Mouse (Mus musculus): ENCODE data around the gene Mgat4a. TPM values are rescaled to one million over a fixed set of nuclear protein-coding genes. Genes with fewer than 3 reads are reported as not detected.
"Not testable (repeated sequence)": the region's sequence is repeated elsewhere in the genome, so short reads cannot be mapped to it uniquely, and the experiment has no call there.

The Mgat4a gene
- polyA plus RNA-seq, 1 experiment: 16.8 TPM

GRCm38 (mm10) chr1:37500723-37501122 lies 40.1 kb downstream of the Mgat4a start:
- Histone ChIP-seq H3K27ac (ENCODE audit: insufficient read depth, low read length) (no peak overlapping the region), H3K4me3 (replicated peaks; ENCODE audit: insufficient read depth, low read depth, low read length) (no peak overlapping the region), H3K4me1 (ENCODE audit: control insufficient read depth, insufficient read depth, low read length) (peaks cover 5% of the 10 kb centered on the region), H3K27me3 (ENCODE audit: control insufficient read depth, insufficient read depth, low read length) (no peaks in the 10 kb centered on the region)
- no peak for DNase-seq
- WGBS: 48% methylated on average over 8 of the region's 8 CpGs
- no peak for TF ChIP-seq CTCF (IDR thresholded peaks at IDR 0.05; ENCODE audit: borderline replicate concordance, insufficient read depth, low read depth, low read length)
- no peak for TF ChIP-seq POLR2A (IDR thresholded peaks at IDR 0.05; ENCODE audit: borderline replicate concordance, insufficient read depth, low read length)

- H3K27ac ChIP-seq (ENCODE audit: insufficient read depth, low read length); H3K4me1 ChIP-seq (ENCODE audit: control insufficient read depth, insufficient read depth, low read length); H3K27me3 ChIP-seq (ENCODE audit: control insufficient read depth, insufficient read depth, low read length); DNase-seq; H3K4me3 ChIP-seq (replicated peaks; ENCODE audit: insufficient read depth, low read depth, low read length): not testable (repeated sequence)
- WGBS: 100% methylated on average over 1 of the region's 1 CpGs
Measured at GRCm38 (mm10) chr1:37499395-37499794, 41.4 kb downstream of the Mgat4a start.

DNA sequence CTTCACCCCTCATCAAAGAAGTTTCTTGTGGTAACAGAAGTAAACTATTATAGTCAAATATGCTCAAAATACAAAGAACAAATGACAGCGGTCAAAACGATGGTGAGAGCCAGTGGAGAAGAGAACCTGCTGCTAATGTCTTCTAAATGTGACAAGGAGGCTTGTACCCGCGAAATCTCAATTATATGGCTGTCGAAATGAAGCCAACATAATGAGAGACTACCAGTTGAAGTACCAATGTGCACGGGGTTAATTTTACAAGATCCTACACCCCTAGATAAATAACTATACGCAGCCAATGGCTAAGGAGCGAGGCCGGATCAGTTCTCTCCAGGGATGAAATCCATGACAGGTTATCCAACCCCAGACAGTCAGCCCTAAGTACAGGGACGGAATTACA lies 41.9 kb downstream of the Mgat4a start:
- Histone ChIP-seq H3K4me3 (replicated peaks; ENCODE audit: insufficient read depth, low read depth, low read length) (no peak overlapping the region), H3K27me3 (ENCODE audit: control insufficient read depth, insufficient read depth, low read length) (no peaks in the 10 kb centered on the region), H3K4me1 (ENCODE audit: control insufficient read depth, insufficient read depth, low read length) (peaks cover 5% of the 10 kb centered on the region), H3K27ac (ENCODE audit: insufficient read depth, low read length) (no peak overlapping the region)
- TF ChIP-seq CTCF (IDR thresholded peaks at IDR 0.05; ENCODE audit: borderline replicate concordance, insufficient read depth, low read depth, low read length) (no peak), POLR2A (IDR thresholded peaks at IDR 0.05; ENCODE audit: borderline replicate concordance, insufficient read depth, low read length) (no peak)
- 56% methylated on average over 10 of the region's 10 CpGs for WGBS
- no peak for DNase-seq

- no peak for DNase-seq
- H3K4me1 ChIP-seq (ENCODE audit: control insufficient read depth, insufficient read depth, low read length): peaks cover 5% of the 10 kb centered on the region; the same call in 1 of the 2 replicates
- H3K27me3 ChIP-seq (ENCODE audit: control insufficient read depth, insufficient read depth, low read length): no peaks in the 10 kb centered on the region
- 39% methylated on average over 11 of the region's 11 CpGs for WGBS
- no peak for TF ChIP-seq CTCF (IDR thresholded peaks at IDR 0.05; ENCODE audit: borderline replicate concordance, insufficient read depth, low read depth, low read length)
- no peak for TF ChIP-seq POLR2A (IDR thresholded peaks at IDR 0.05; ENCODE audit: borderline replicate concordance, insufficient read depth, low read length)
- no peak overlapping the region for H3K4me3 ChIP-seq (replicated peaks; ENCODE audit: insufficient read depth, low read depth, low read length)
- H3K27ac ChIP-seq (ENCODE audit: insufficient read depth, low read length): no peak overlapping the region
Measured at GRCm38 (mm10) chr1:37496591-37497280, 44.1 kb downstream of the Mgat4a start.

- peaks cover 5% of the 10 kb centered on the region; the same call in 1 of the 2 replicates for H3K4me1 ChIP-seq (ENCODE audit: control insufficient read depth, insufficient read depth, low read length)
- no peak overlapping the region for H3K27ac ChIP-seq (ENCODE audit: insufficient read depth, low read length)
- no peak for DNase-seq
- 88% methylated on average over 10 of the region's 10 CpGs for WGBS
- TF ChIP-seq CTCF (IDR thresholded peaks at IDR 0.05; ENCODE audit: borderline replicate concordance, insufficient read depth, low read depth, low read length) (no peak), POLR2A (IDR thresholded peaks at IDR 0.05; ENCODE audit: borderline replicate concordance, insufficient read depth, low read length) (no peak)
- H3K4me3 ChIP-seq (replicated peaks; ENCODE audit: insufficient read depth, low read depth, low read length): no peak overlapping the region
- H3K27me3 ChIP-seq (ENCODE audit: control insufficient read depth, insufficient read depth, low read length): no peaks in the 10 kb centered on the region
Measured at GRCm38 (mm10) chr1:37495698-37496321, 45.0 kb downstream of the Mgat4a start.

GRCm38 (mm10) chr1:37495104-37495503 lies 45.7 kb downstream of the Mgat4a start:
- peaks cover 5% of the 10 kb centered on the region; the same call in 1 of the 2 replicates for H3K4me1 ChIP-seq (ENCODE audit: control insufficient read depth, insufficient read depth, low read length)
- WGBS: 94% methylated on average over 3 of the region's 3 CpGs
- no peak for TF ChIP-seq CTCF (IDR thresholded peaks at IDR 0.05; ENCODE audit: borderline replicate concordance, insufficient read depth, low read depth, low read length)
- no peak for TF ChIP-seq POLR2A (IDR thresholded peaks at IDR 0.05; ENCODE audit: borderline replicate concordance, insufficient read depth, low read length)
- no peak overlapping the region for H3K27ac ChIP-seq (ENCODE audit: insufficient read depth, low read length)
- H3K4me3 ChIP-seq (replicated peaks; ENCODE audit: insufficient read depth, low read depth, low read length): no peak overlapping the region
- H3K27me3 ChIP-seq (ENCODE audit: control insufficient read depth, insufficient read depth, low read length): no peaks in the 10 kb centered on the region
- no peak for DNase-seq

DNA sequence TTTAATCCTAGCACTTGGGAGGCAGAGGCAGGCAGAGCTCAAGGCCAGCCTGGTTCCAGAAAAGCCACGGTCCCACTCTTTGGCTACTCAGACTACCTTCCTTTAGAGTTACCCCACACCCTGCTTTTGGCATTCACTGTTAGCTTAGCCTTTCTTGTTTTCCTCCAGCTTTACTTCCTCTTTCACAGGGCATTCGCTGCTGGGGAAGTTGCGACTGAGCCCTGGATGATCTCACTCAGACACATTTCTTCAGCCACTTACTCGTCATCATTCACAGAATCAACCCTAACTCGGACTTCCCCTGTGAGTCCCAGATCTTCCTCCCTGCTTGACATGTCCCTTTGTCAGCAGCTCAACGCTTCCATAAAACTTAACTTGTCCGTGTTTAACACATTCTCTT lies 49.1 kb downstream of the Mgat4a start:
- H3K4me1 ChIP-seq (ENCODE audit: control insufficient read depth, insufficient read depth, low read length): no peaks in the 10 kb centered on the region; the same call in 1 of the 2 replicates
- no peak overlapping the region for H3K4me3 ChIP-seq (replicated peaks; ENCODE audit: insufficient read depth, low read depth, low read length)
- no peak for TF ChIP-seq CTCF (IDR thresholded peaks at IDR 0.05; ENCODE audit: borderline replicate concordance, insufficient read depth, low read depth, low read length)
- no peak for TF ChIP-seq POLR2A (IDR thresholded peaks at IDR 0.05; ENCODE audit: borderline replicate concordance, insufficient read depth, low read length)
- H3K27ac ChIP-seq (ENCODE audit: insufficient read depth, low read length): no peak overlapping the region
- DNase-seq: no peak
- 87% methylated on average over 7 of the region's 7 CpGs for WGBS
- no peaks in the 10 kb centered on the region for H3K27me3 ChIP-seq (ENCODE audit: control insufficient read depth, insufficient read depth, low read length)

DNA sequence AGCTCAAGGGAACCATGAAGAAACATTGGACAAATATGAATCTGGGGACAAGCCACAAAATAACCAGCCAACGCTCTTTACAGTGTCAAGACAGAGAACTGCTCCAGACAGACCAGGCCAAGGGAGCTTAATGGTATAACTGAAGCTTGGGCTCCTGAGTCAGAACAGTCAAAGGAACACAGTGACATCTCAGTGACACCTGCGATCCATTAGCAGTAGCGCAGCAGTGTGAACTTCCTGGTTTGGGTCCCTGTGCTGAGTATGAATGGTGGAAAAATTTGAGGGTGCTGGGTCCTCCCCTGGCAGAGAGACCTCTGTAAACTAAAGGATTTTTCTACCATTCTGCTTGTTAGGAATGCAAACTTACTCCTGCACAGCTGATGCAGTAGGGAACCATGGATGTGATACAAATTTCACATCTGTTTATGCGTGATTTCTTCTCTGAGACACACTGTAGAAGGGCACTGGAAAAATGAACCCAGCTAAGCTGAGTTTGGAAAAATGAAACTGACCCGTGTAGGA lies 50.1 kb downstream of the Mgat4a start:
- 81% methylated on average over 5 of the region's 5 CpGs for WGBS
- no peaks in the 10 kb centered on the region for H3K27me3 ChIP-seq (ENCODE audit: control insufficient read depth, insufficient read depth, low read length)
- H3K4me3 ChIP-seq (replicated peaks; ENCODE audit: insufficient read depth, low read depth, low read length): no peak overlapping the region
- no peak overlapping the region for H3K27ac ChIP-seq (ENCODE audit: insufficient read depth, low read length)
- TF ChIP-seq POLR2A (IDR thresholded peaks at IDR 0.05; ENCODE audit: borderline replicate concordance, insufficient read depth, low read length) (no peak), CTCF (IDR thresholded peaks at IDR 0.05; ENCODE audit: borderline replicate concordance, insufficient read depth, low read depth, low read length) (no peak)
- DNase-seq: no peak
- no peaks in the 10 kb centered on the region for H3K4me1 ChIP-seq (ENCODE audit: control insufficient read depth, insufficient read depth, low read length)

Measured in cerebellum, adult 2 months (tissue).